Comparison of ENCODE assay signal across 9 mouse cellular contexts in the genomic region with DNA sequence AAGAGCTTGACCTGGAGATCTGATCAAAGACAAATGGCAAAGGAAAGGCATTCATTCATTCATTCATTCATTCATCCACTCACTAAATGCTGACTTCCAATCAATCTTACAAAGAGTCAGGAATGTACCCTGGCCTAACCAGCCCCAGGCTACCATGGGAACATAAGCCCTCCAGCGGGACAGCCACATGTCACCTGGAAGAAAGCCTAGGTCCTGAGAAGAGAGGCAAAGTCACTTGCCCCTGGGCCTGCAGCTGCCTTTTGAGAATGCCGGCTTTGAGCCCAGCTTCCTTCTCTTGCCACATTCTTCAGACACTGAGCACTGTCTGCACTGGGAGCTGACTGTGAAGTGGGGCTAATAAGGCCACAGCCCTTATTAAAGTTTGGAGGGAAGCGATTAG. TPM values are rescaled to one million over a fixed set of nuclear protein-coding genes. Genes with fewer than 3 reads are reported as not detected.
A peak's percentile ranks its signal among the peaks of the same experiment; 100 is the strongest.
DNase-seq lines count a peak whose midpoint lies in the region; ATAC-seq and TF ChIP-seq lines count a peak whose summit lies in the region.
"Had no signal": no experiment of that assay in that cellular context is flagged by ENCODE, and none has a peak within 500 bp of the region (broad histone marks: within the 10 kb centered on the region; RNA-seq: fewer than 3 reads in every experiment).

No protein-coding gene starts in this region.

- H3K36me3 ChIP-seq in forebrain, embryonic 10.5 days (replicated peaks) = no peaks in the 10 kb centered on the region
- no peaks in the 10 kb centered on the region for H3K36me3 ChIP-seq in forebrain, postnatal 0 days (ENCODE audit: insufficient read depth)
- no peaks in the 10 kb centered on the region for H3K36me3 ChIP-seq in kidney, embryonic 16.5 days (ENCODE audit: insufficient read depth, low read length)
- no peaks in the 10 kb centered on the region for H3K36me3 ChIP-seq in embryonic facial prominence, embryonic 12.5 days
- no peaks in the 10 kb centered on the region for H3K36me3 ChIP-seq in limb, embryonic 13.5 days

- no peak overlapping the region for H3K4me3 ChIP-seq in forebrain, embryonic 10.5 days
- H3K4me3 ChIP-seq in forebrain, postnatal 0 days (ENCODE audit: low read depth, low read length) = no peak overlapping the region
- no peak overlapping the region for H3K4me3 ChIP-seq in kidney, embryonic 16.5 days (ENCODE audit: low read length)
- no peak overlapping the region for H3K4me3 ChIP-seq in embryonic facial prominence, embryonic 12.5 days
- no peak overlapping the region for H3K4me3 ChIP-seq in limb, embryonic 13.5 days

- H3K27me3 ChIP-seq in forebrain, embryonic 10.5 days (ENCODE audit: poor library complexity, severe bottlenecking) = peaks cover 9% of the 10 kb centered on the region; the same call in 1 of the 2 replicates
- no peaks in the 10 kb centered on the region for H3K27me3 ChIP-seq in forebrain, postnatal 0 days (ENCODE audit: insufficient read depth, low read length)
- no peaks in the 10 kb centered on the region for H3K27me3 ChIP-seq in kidney, embryonic 16.5 days (ENCODE audit: insufficient read depth, low read length)
- H3K27me3 ChIP-seq in embryonic facial prominence, embryonic 12.5 days = no peaks in the 10 kb centered on the region
- H3K27me3 ChIP-seq in limb, embryonic 13.5 days = no peaks in the 10 kb centered on the region

- 48% methylated on average over 3 of the region's 3 CpGs for WGBS in forebrain, embryonic 10.5 days
- 48% methylated on average over 3 of the region's 3 CpGs for WGBS in forebrain, postnatal 0 days
- 65% methylated on average over 3 of the region's 3 CpGs for WGBS in kidney, embryonic 16.5 days
- WGBS in embryonic facial prominence, embryonic 12.5 days = 26% methylated on average over 3 of the region's 3 CpGs
- WGBS in limb, embryonic 13.5 days = 44% methylated on average over 3 of the region's 3 CpGs

- H3K4me1 ChIP-seq in forebrain, embryonic 10.5 days = peaks cover 80% of the 10 kb centered on the region
- peaks cover 13% of the 10 kb centered on the region for H3K4me1 ChIP-seq in forebrain, postnatal 0 days (ENCODE audit: insufficient read depth)
- peaks cover 75% of the 10 kb centered on the region for H3K4me1 ChIP-seq in kidney, embryonic 16.5 days (ENCODE audit: insufficient read depth, low read length)
- H3K4me1 ChIP-seq in embryonic facial prominence, embryonic 12.5 days = peaks cover 69% of the 10 kb centered on the region
- H3K4me1 ChIP-seq in limb, embryonic 13.5 days = peaks cover 84% of the 10 kb centered on the region

- no peak for ATAC-seq in forebrain, postnatal 0 days
- ATAC-seq in kidney, embryonic 16.5 days (ENCODE audit: low FRiP score, low TSS enrichment) = no peak
- ATAC-seq in embryonic facial prominence, embryonic 12.5 days (ENCODE audit: insufficient number of reproducible peaks, insufficient read depth, low FRiP score, low TSS enrichment) = no peak
- no peak for ATAC-seq in limb, embryonic 13.5 days (ENCODE audit: low FRiP score, low read depth)

- no peak for TF ChIP-seq CTCF in forebrain, postnatal 0 days (IDR thresholded peaks at IDR 0.05; ENCODE audit: low read depth)

- no peak overlapping the region for H3K9ac ChIP-seq in forebrain, postnatal 0 days
- no peak overlapping the region for H3K9ac ChIP-seq in kidney, embryonic 16.5 days (replicated peaks; ENCODE audit: low read length)
- no peak overlapping the region for H3K9ac ChIP-seq in embryonic facial prominence, embryonic 12.5 days
- H3K9ac ChIP-seq in limb, embryonic 13.5 days = no peak overlapping the region
- H3K9ac ChIP-seq: liver, embryonic 14.5 days had no signal

- no peaks in the 10 kb centered on the region for H3K9me3 ChIP-seq in forebrain, embryonic 10.5 days
- H3K9me3 ChIP-seq in forebrain, postnatal 0 days (ENCODE audit: low read length) = no peaks in the 10 kb centered on the region
- H3K9me3 ChIP-seq in kidney, embryonic 16.5 days (ENCODE audit: low read length) = no peaks in the 10 kb centered on the region
- no peaks in the 10 kb centered on the region for H3K9me3 ChIP-seq in embryonic facial prominence, embryonic 12.5 days
- no peaks in the 10 kb centered on the region for H3K9me3 ChIP-seq in limb, embryonic 13.5 days

- H3K4me2 ChIP-seq in forebrain, postnatal 0 days (ENCODE audit: low read depth) = no peak overlapping the region
- no peak overlapping the region for H3K4me2 ChIP-seq in kidney, embryonic 16.5 days (replicated peaks; ENCODE audit: low read depth, low read length)
- no peak overlapping the region for H3K4me2 ChIP-seq in embryonic facial prominence, embryonic 12.5 days (replicated peaks)
- no peak overlapping the region for H3K4me2 ChIP-seq in limb, embryonic 13.5 days (replicated peaks)

- DNase-seq in forebrain, embryonic 10.5 days (ENCODE audit: extremely low spot score, low spot score) = no peak
- DNase-seq in forebrain, postnatal 0 days = no peak
- DNase-seq in kidney, adult 9 months = no peak
- no peak for DNase-seq in spleen, postnatal 14 days (ENCODE audit: low spot score in 2 of 2)
- no peak for DNase-seq in frontal cortex, postnatal 25 days (ENCODE audit: low spot score in 2 of 2)

- H3K27ac ChIP-seq in forebrain, embryonic 10.5 days = peak overlapping the region; percentile 66
- no peak overlapping the region for H3K27ac ChIP-seq in forebrain, postnatal 0 days (ENCODE audit: low read depth, low read length)
- H3K27ac ChIP-seq in kidney, embryonic 16.5 days (ENCODE audit: low read length) = peak overlapping the region; percentile 59; the same call in 1 of the 2 replicates
- H3K27ac ChIP-seq in embryonic facial prominence, embryonic 12.5 days = peak overlapping the region; percentile 64
- peak overlapping the region; percentile 72; the same call in 1 of the 2 replicates for H3K27ac ChIP-seq in limb, embryonic 13.5 days
- H3K27ac ChIP-seq: liver, embryonic 14.5 days had no signal

RNA-seq across cellular contexts. Expression of a gene that starts 56.3 kb away (rescaled TPM):
- 22.0 and 23.3 TPM in 2 replicates for polyA plus RNA-seq in forebrain, embryonic 10.5 days (2016; fragmentation: Nextera tagmentation; extraction: Ambion mirVana)
- 112 and 119 TPM in 2 replicates for total RNA-seq in forebrain, postnatal 0 days (2014; rRNA removed)
- 54.9 and 65.4 TPM in 2 replicates for polyA plus RNA-seq in forebrain, postnatal 0 days (2015; fragmentation: Nextera tagmentation; extraction: Ambion mirVana)
- 26.3 and 28.5 TPM in 2 replicates for polyA plus RNA-seq in kidney, embryonic 16.5 days (2015; fragmentation: Nextera tagmentation; extraction: Ambion mirVana)
- polyA plus RNA-seq in embryonic facial prominence, embryonic 12.5 days (2016; fragmentation: Nextera tagmentation; extraction: Ambion mirVana) = 61.0 and 73.7 TPM in 2 replicates
- polyA plus RNA-seq in limb, embryonic 13.5 days (2015; fragmentation: Nextera tagmentation; extraction: Ambion mirVana) = 52.3 and 53.4 TPM in 2 replicates
